Mouse (Mus musculus): Measurements from ENCODE around the gene Olfr1279. TPM values are rescaled to one million over a fixed set of nuclear protein-coding genes. Genes with fewer than 3 reads are reported as not detected.
"Not testable (repeated sequence)": the region's sequence is repeated elsewhere in the genome, so short reads cannot be mapped to it uniquely, and the experiment has no call there.

Olfr1279 gene
- total RNA-seq (2021), result not detected
- long read RNA-seq, experiment 1, result 0 reads
- long read RNA-seq, experiment 2, result 0 reads

DNA sequence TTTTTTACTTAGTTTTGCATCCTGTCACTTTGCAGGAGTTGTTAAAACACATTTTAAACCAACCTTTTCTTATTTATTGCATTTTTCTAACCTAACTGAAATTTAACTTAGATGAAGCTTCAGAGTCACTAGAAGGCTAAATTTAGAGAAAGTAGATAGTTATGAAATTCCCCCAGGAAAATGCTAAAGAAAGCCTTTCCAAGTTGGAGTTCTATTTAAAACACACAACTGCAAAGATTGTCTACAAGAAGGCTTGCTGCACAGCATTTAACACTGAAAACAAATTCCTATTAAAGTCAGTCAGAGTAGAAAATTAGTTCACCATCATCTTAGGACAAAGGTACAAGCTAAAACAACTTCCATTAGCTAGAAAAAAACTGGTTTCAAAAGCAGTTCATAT is at the start of gene Olfr1279:
TSS of gene Olfr1279 (plus strand) at position 262 of the 400 bp plus-strand sequence.
- H3K4me3 ChIP-seq, result no peak within 1 kb of the TSS
- no peak for DNase-seq (ENCODE audit: extremely low spot score in 1 of 2, low spot score in 2 of 2)
- H3K27ac ChIP-seq, result no peak within 1 kb of the TSS
- intact Hi-C loops (cut with DNase I), result no loop called here
- no peak for TF ChIP-seq CTCF (IDR thresholded peaks at IDR 0.05)

- intact Hi-C loops (cut with DNase I), result no loop called here
- no peak for TF ChIP-seq CTCF (IDR thresholded peaks at IDR 0.05)
- DNase-seq (ENCODE audit: extremely low spot score in 1 of 2, low spot score in 2 of 2), result no peak
- Histone ChIP-seq H3K27ac (no peak within 1 kb of the TSS), H3K4me3 (no peak within 1 kb of the TSS)
These were observed 46.2 kb upstream of the Olfr1279 start, which contains the start of gene Olfr1276 for GRCm38 (mm10) chr2:111254216-111254615. Gene Olfr1276, plus strand, starts transcription at chr2:111254516.

DNA sequence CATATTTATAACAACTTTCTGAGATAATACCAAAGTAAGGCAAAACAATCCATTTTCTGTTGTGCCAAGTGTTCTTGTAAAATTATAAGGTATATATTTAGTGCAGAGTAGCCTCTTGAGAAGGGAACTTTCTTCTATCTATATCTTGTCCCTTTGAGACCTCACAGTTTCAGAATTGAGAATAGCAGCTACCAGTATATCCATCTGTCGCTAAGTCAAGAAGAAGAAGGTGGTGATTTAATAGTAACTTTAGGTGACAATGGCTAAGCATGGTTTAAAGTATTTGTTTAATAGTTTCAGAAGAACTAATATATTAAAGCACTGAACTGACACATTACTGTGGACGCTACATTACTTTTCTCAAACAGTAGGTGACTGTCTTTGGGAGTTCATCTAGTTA is 26.4 kb upstream of the Olfr1279 start, which contains the start of gene Olfr1277:
TSS of gene Olfr1277 (minus strand) at position 101 of the 400 bp plus-strand sequence.
- DNase-seq (ENCODE audit: extremely low spot score in 1 of 2, low spot score in 2 of 2), result no peak
- no peak within 1 kb of the TSS for H3K27ac ChIP-seq
- intact Hi-C loops (cut with DNase I), result no loop called here
- no peak within 1 kb of the TSS for H3K4me3 ChIP-seq
- no peak for TF ChIP-seq CTCF (IDR thresholded peaks at IDR 0.05)

- H3K4me3 ChIP-seq, result no peak within 1 kb of the TSS
- DNase-seq (ENCODE audit: extremely low spot score in 1 of 2, low spot score in 2 of 2), result no peak
- TF ChIP-seq CTCF (IDR thresholded peaks at IDR 0.05), result no peak
- intact Hi-C loops (cut with DNase I), result no loop called here
- no peak within 1 kb of the TSS for H3K27ac ChIP-seq
These were observed 10.6 kb upstream of the Olfr1279 start, which contains the start of gene Olfr1278 for GRCm38 (mm10) chr2:111289836-111290235. Gene Olfr1278, plus strand, starts transcription at chr2:111290136.

DNA sequence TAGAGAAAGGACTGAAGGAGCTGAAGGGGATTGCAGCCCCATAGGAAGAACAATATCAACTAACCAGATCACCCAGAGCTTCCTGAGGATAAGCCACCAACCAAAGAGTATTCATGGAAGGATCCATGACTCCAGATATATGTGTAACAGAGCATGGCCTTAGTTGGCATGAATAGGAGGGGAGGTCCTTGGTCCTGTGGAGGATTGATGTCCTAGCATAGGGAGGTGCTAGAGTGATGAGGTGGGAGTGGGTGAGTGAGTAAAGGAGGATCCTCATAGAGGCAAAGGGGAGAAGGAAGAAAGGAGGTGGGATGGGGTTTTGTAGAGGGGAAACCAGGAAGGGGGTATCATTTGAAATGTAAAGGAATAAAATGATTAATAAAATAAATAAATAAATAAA is 1.9 kb upstream of the Olfr1279 start:
- intact Hi-C loops (cut with DNase I), result no loop called here
- no peak overlapping the region for H3K4me3 ChIP-seq
- no peak for DNase-seq (ENCODE audit: extremely low spot score in 1 of 2, low spot score in 2 of 2)
- no peak overlapping the region for H3K27ac ChIP-seq
- TF ChIP-seq CTCF (IDR thresholded peaks at IDR 0.05), result no peak

DNA sequence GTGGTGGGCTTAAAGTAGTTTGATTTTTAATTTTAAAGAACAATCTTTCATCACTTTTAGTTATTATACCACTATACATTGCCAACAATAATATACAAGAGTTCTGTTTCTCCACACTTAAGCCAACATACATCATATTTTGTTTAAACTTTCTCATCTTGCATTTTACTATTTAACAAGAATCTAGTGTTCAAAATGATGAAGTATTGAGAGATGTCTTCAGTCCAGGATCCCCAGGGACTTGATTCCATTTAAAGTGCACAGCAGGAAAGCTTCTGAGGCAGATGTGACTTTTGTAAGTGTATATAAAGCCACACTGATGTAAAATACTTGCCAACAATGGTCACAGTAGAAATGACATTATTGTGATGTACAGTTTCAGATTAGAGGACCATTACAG is 13.3 kb downstream of the Olfr1279 start, which contains the start of gene Olfr1280:
TSS of gene Olfr1280 (plus strand) at position 301 of the 400 bp plus-strand sequence.
- TF ChIP-seq CTCF (IDR thresholded peaks at IDR 0.05), result no peak
- H3K27ac ChIP-seq, result no peak within 1 kb of the TSS
- no peak within 1 kb of the TSS for H3K4me3 ChIP-seq
- DNase-seq (ENCODE audit: extremely low spot score in 1 of 2, low spot score in 2 of 2), result no peak
- intact Hi-C loops (cut with DNase I), result no loop called here

- no peak for TF ChIP-seq CTCF (IDR thresholded peaks at IDR 0.05)
- DNase-seq (ENCODE audit: extremely low spot score in 1 of 2, low spot score in 2 of 2), result no peak
- no peak within 1 kb of the TSS for H3K27ac ChIP-seq
- H3K4me3 ChIP-seq, result no peak within 1 kb of the TSS
- intact Hi-C loops (cut with DNase I), result no loop called here
These were observed 25.8 kb downstream of the Olfr1279 start, which contains the start of gene Olfr1281 for GRCm38 (mm10) chr2:111326220-111326619. Gene Olfr1281, plus strand, starts transcription at chr2:111326520.

DNA sequence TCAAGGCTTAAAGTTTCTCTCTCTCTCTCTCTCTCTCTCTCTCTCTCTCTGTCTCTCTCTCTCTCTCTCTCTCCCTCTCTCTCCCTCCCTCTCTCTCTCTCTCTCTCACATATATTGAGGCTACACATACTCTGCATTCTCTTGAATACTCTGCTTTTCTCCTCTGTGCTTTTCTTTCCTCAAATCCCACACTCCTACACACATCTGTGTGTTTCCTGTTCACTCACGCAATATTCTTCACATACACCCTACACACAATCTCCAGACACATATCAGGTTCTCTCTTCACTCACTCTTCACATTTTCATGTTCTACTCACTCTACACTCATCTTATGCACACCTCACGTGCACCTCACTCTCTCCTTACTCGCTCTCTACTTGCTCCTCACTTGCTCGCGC is 33.3 kb downstream of the Olfr1279 start:
- intact Hi-C loops (cut with DNase I); DNase-seq (ENCODE audit: extremely low spot score in 1 of 2, low spot score in 2 of 2): not testable (repeated sequence)

DNA sequence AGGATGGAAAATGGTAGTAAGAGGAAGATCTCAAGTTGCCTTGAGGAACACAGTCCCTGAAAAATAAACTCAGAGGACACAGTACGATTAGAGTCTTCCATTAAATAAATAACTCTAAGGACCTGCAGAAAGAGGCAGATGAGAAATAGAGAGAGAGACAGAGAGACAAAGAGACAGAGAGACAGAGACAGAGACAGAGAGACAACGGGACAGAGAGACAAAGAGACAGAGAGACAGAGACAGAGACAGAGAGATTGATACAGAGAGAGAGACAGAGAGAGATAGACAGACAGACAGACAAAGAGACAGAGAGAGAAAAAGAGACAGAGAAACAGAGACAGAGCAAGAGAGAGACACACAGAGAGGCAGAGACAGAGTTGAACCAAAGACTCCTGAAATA is 35.5 kb downstream of the Olfr1279 start, which contains the start of gene Olfr1282:
TSS of gene Olfr1282 (minus strand) at position 101 of the 400 bp plus-strand sequence.
- H3K4me3 ChIP-seq, result no peak within 1 kb of the TSS
- H3K27ac ChIP-seq, result no peak within 1 kb of the TSS
- TF ChIP-seq CTCF (IDR thresholded peaks at IDR 0.05), result no peak
- no peak for DNase-seq (ENCODE audit: extremely low spot score in 1 of 2, low spot score in 2 of 2)
- intact Hi-C loops (cut with DNase I), result no loop called here

More for the DNA sequence above, 33.3 kb downstream of the Olfr1279 start:
- H3K4me3 ChIP-seq, H3K27ac ChIP-seq: not testable (repeated sequence)

Other genes with a start within 250 kb of the Olfr1279 start
- gene Gm13941, start 194.7 kb upstream of the Olfr1279 start, total RNA-seq (2021), result not detected
- gene Gm15130, start 147.7 kb upstream of the Olfr1279 start, total RNA-seq (2021), result not detected
- gene 4930430A15Rik, start 71.0 kb upstream of the Olfr1279 start, total RNA-seq (2021), result not detected
- gene Olfr1275, start 65.3 kb upstream of the Olfr1279 start, total RNA-seq (2021), result not detected
- gene Olfr1276, start 46.1 kb upstream of the Olfr1279 start, total RNA-seq (2021), result not detected
- gene Olfr1277, start 26.5 kb upstream of the Olfr1279 start, total RNA-seq (2021), result not detected
- not detected for gene Olfr1278, start 10.5 kb upstream of the Olfr1279 start, total RNA-seq (2021)
- not detected for gene Olfr1280, start 13.4 kb downstream of the Olfr1279 start, total RNA-seq (2021)
- gene Olfr1281, start 25.9 kb downstream of the Olfr1279 start, total RNA-seq (2021), result not detected
- not detected for gene Olfr1282, start 35.4 kb downstream of the Olfr1279 start, total RNA-seq (2021)
- gene Olfr1283, start 66.2 kb downstream of the Olfr1279 start, total RNA-seq (2021), result not detected
- not detected for gene Olfr1284, start 74.9 kb downstream of the Olfr1279 start, total RNA-seq (2021)
- gene Olfr1286, start 122.5 kb downstream of the Olfr1279 start, total RNA-seq (2021), result not detected
- not detected for gene Olfr1287, start 148.5 kb downstream of the Olfr1279 start, total RNA-seq (2021)
- not detected for gene Olfr1288, start 173.5 kb downstream of the Olfr1279 start, total RNA-seq (2021)
- gene Olfr1289, start 180.2 kb downstream of the Olfr1279 start, total RNA-seq (2021), result not detected
- not detected for gene Olfr1290, start 193.2 kb downstream of the Olfr1279 start, total RNA-seq (2021)
- gene Olfr1291-ps1, start 196.5 kb downstream of the Olfr1279 start, total RNA-seq (2021), result not detected
- not detected for gene Olfr1293-ps, start 224.6 kb downstream of the Olfr1279 start, total RNA-seq (2021)
- not detected for gene Olfr1294, start 239.7 kb downstream of the Olfr1279 start, total RNA-seq (2021)

All from left cerebral cortex, adult 2 months (tissue).